Mouse (Mus musculus) MEL (cell line): ENCODE results near the gene Coq10a. TPM values are rescaled to one million over a fixed set of nuclear protein-coding genes. Genes with fewer than 3 reads are reported as not detected.

ENCODE experiments used
- DNase-seq: peaks from one replicate; pipeline ENCODE4 v3.0.0; 2011; ENCODE audit warnings: low read depth, low spot score
- H3K27ac ChIP-seq: 2 replicates; pipeline ENCODE4 v1.5.1; 2012; ENCODE audit warnings: low read depth, mild to moderate bottlenecking, control low read depth, low read length, moderate library complexity; ENCODE audit not compliant: control insufficient read depth
- H3K27me3 ChIP-seq, 2 experiments: fragments of 150-350 bp in 1 of 2; sonication (generic) in 1 of 2; 2 replicates each; pipeline ENCODE4 v1.6.1; 2012; ENCODE audit warnings: low read length in 2 of 2, mild to moderate bottlenecking in 2 of 2, improper control_type of control experiment in 1 of 2, moderate library complexity in 1 of 2; ENCODE audit not compliant: insufficient read depth in 2 of 2, control insufficient read depth in 1 of 2
- H3K36me3 ChIP-seq, 2 experiments: 2 replicates each; pipeline ENCODE4 v1.6.1; 2012 to 2014; ENCODE audit warnings: low read length in 2 of 2, improper control_type of control experiment in 1 of 2, inconsistent platforms in 1 of 2, mild to moderate bottlenecking in 1 of 2; ENCODE audit not compliant: insufficient read depth in 2 of 2, control insufficient read depth in 1 of 2
- H3K4me1 ChIP-seq, 2 experiments: fragments of 150-350 bp in 1 of 2; sonication (generic) in 1 of 2; 2 replicates each; pipeline ENCODE4 v1.6.1; 2012; ENCODE audit warnings: low read length in 2 of 2, improper control_type of control experiment in 1 of 2, mild to moderate bottlenecking in 1 of 2; ENCODE audit not compliant: insufficient read depth in 2 of 2, control insufficient read depth in 1 of 2
- H3K4me3 ChIP-seq, 2 experiments: fragments of 150-350 bp in 1 of 2; sonication (generic) in 1 of 2; 2 replicates each; pipeline ENCODE4 v1.5.1; 2012; ENCODE audit warnings: low read depth in 2 of 2, low read length in 2 of 2, mild to moderate bottlenecking in 2 of 2, moderate library complexity in 2 of 2, control low read depth in 1 of 2, improper control_type of control experiment in 1 of 2; ENCODE audit not compliant: control insufficient read depth in 1 of 2, insufficient read depth in 1 of 2
- H3K79me2 ChIP-seq: 2 replicates; pipeline ENCODE4 v1.6.1; 2012; ENCODE audit warnings: mild to moderate bottlenecking, low read length, moderate library complexity; ENCODE audit not compliant: control insufficient read depth, poor library complexity, insufficient read depth
- H3K9ac ChIP-seq: 2 replicates; pipeline ENCODE4 v1.6.1; 2012; ENCODE audit warnings: low read depth, mild to moderate bottlenecking, control low read depth, low read length, moderate library complexity; ENCODE audit not compliant: control insufficient read depth, poor library complexity, severe bottlenecking
- H3K9me3 ChIP-seq: fragments of 150-350 bp; sonication (generic); replicated peaks from 2 replicates; pipeline ENCODE4 v1.6.1; 2012; ENCODE audit warnings: mild to moderate bottlenecking, low read length, improper control_type of control experiment, moderate library complexity; ENCODE audit not compliant: insufficient read depth
- BHLHE40 ChIP-seq: IDR thresholded peaks from 2 replicates; pipeline ENCODE4 v1.6.1; 2012; ENCODE audit warnings: low read depth, mild to moderate bottlenecking, inconsistent platforms, low read length, improper control_type of control experiment, borderline replicate concordance
- CHD1 ChIP-seq: IDR thresholded peaks from 2 replicates; pipeline ENCODE4 v1.6.1; 2012; ENCODE audit warnings: low read depth, mild to moderate bottlenecking, inconsistent platforms, low read length, improper control_type of control experiment
- CTCF ChIP-seq, 3 experiments: IDR thresholded peaks in 2 of 3; conservative IDR thresholded peaks in 1 of 3; 2 replicates each; pipeline ENCODE4 v1.5.1; 2011 to 2012; ENCODE audit warnings: low read length in 3 of 3, low read depth in 2 of 3, mild to moderate bottlenecking in 2 of 3, improper control_type of control experiment in 1 of 3, inconsistent platforms in 1 of 3, mixed read lengths in 1 of 3, moderate library complexity in 1 of 3; ENCODE audit not compliant: control insufficient read depth in 1 of 3, insufficient read depth in 1 of 3, poor library complexity in 1 of 3, severe bottlenecking in 1 of 3
- E2F4 ChIP-seq: IDR thresholded peaks from 2 replicates; pipeline ENCODE4 v1.6.1; 2011; ENCODE audit warnings: low read depth, low read length, improper control_type of control experiment, borderline replicate concordance
- EP300 ChIP-seq, 2 experiments: IDR thresholded peaks; 2 replicates each; pipeline ENCODE4 v1.6.1; 2011; ENCODE audit warnings: improper control_type of control experiment in 2 of 2, low read length in 2 of 2, low read depth in 1 of 2, mild to moderate bottlenecking in 1 of 2
- GATA1 ChIP-seq: IDR thresholded peaks from 2 replicates; pipeline ENCODE4 v1.6.1; 2011; ENCODE audit warnings: low read depth, low read length, improper control_type of control experiment
- MAFK ChIP-seq: IDR thresholded peaks from 2 replicates; pipeline ENCODE4 v1.6.1; 2011; ENCODE audit warnings: low read depth, mild to moderate bottlenecking, low read length, improper control_type of control experiment, borderline replicate concordance
- MAX ChIP-seq: IDR thresholded peaks from 2 replicates; pipeline ENCODE4 v1.6.1; 2011; ENCODE audit warnings: low read length, improper control_type of control experiment
- MXI1 ChIP-seq: IDR thresholded peaks from 2 replicates; pipeline ENCODE4 v1.6.1; 2011; ENCODE audit warnings: mild to moderate bottlenecking, low read depth, low read length, improper control_type of control experiment
- MYC ChIP-seq: IDR thresholded peaks from 2 replicates; pipeline ENCODE4 v1.6.1; 2011; ENCODE audit warnings: low read depth, mild to moderate bottlenecking, low read length, improper control_type of control experiment, moderate library complexity
- RCOR1 ChIP-seq: IDR thresholded peaks from 2 replicates; pipeline ENCODE4 v1.6.1; 2012; ENCODE audit warnings: low read depth, mild to moderate bottlenecking, inconsistent platforms, low read length, improper control_type of control experiment
- SIN3A ChIP-seq: IDR thresholded peaks from 2 replicates; pipeline ENCODE4 v1.6.1; 2012; ENCODE audit warnings: low read length, improper control_type of control experiment, inconsistent platforms
- SMC3 ChIP-seq: IDR thresholded peaks from 2 replicates; pipeline ENCODE4 v1.6.1; 2011; ENCODE audit warnings: low read depth, low read length, improper control_type of control experiment
- TBP ChIP-seq: IDR thresholded peaks from 2 replicates; pipeline ENCODE4 v1.8.0; 2011; ENCODE audit warnings: low read depth, low read length, improper control_type of control experiment
- TCF12 ChIP-seq: IDR thresholded peaks from 2 replicates; pipeline ENCODE4 v1.6.1; 2014; ENCODE audit warnings: low read depth, mild to moderate bottlenecking, inconsistent platforms, low read length, improper control_type of control experiment, moderate library complexity
- USF1 ChIP-seq: IDR thresholded peaks from 2 replicates; pipeline ENCODE4 v1.6.1; 2014; ENCODE audit warnings: low read depth, mild to moderate bottlenecking, inconsistent platforms, low read length, improper control_type of control experiment, moderate library complexity
- ZKSCAN1 ChIP-seq: IDR thresholded peaks from 2 replicates; pipeline ENCODE4 v1.6.1; 2012; ENCODE audit warnings: low read depth, mild to moderate bottlenecking, inconsistent platforms, low read length, improper control_type of control experiment, moderate library complexity
- ZNF384 ChIP-seq: IDR thresholded peaks from 2 replicates; pipeline ENCODE4 v1.6.1; 2012; ENCODE audit warnings: low read depth, mild to moderate bottlenecking, inconsistent platforms, low read length, improper control_type of control experiment
- polyA plus RNA-seq, 2 experiments: library from polyadenylated mRNA; stranded (reverse) in 1 of 2; unstranded in 1 of 2; fragments of >175 nt in 1 of 2; fragments of >200 nt in 1 of 2; gene quantifications; 2 replicates each; pipeline versions ENCODE4 v1.2.1 to v1.2.4; 2012; ENCODE audit warnings: low replicate concordance in 2 of 2, low read depth in 1 of 2; ENCODE audit not compliant: insufficient read length in 2 of 2, insufficient read depth in 1 of 2, missing spikeins in 1 of 2
- total RNA-seq: library from RNA; depleted of rRNA; stranded (reverse); fragments of 300-350 nt; gene quantifications from 2 replicates; pipeline ENCODE4 v1.2.3, GENCODE M21; 2012

Gene Coq10a
- total and polyA plus RNA-seq, 3 experiments, result 7.7 to 14.1 TPM; not detected in 1

- TF ChIP-seq ZNF384 (no peak), TBP (peak; percentile 51; the same call in 1 of the 2 replicates), MAFK (no peak)
These were observed 24.1 kb downstream of the Coq10a start (continued) for GRCm38 (mm10) chr10:128344568-128345275.

GRCm38 (mm10) chr10:128343436-128343835, 25.4 kb downstream of the Coq10a start:
- peaks cover 32 to 44% of the 10 kb centered on the region in 2 experiments for H3K4me1 ChIP-seq
- H3K27ac ChIP-seq, result peak overlapping the region; percentile 50
- no peak for DNase-seq
- H3K27me3 ChIP-seq, result no peaks in the 10 kb centered on the region
- H3K79me2 ChIP-seq, result peaks cover 75% of the 10 kb centered on the region
- no peak overlapping the region for H3K4me3 ChIP-seq
- TF ChIP-seq TBP, result no peak
- TF ChIP-seq MAFK, result no peak
- TF ChIP-seq CHD1, result no peak
- TF ChIP-seq RCOR1, result no peak
- TF ChIP-seq TCF12, result no peak
- no peak for TF ChIP-seq ZKSCAN1
- no peak for TF ChIP-seq USF1
- TF ChIP-seq BHLHE40, result no peak
- no peak for TF ChIP-seq MXI1
- TF ChIP-seq MYC, result no peak
- H3K36me3 ChIP-seq, result peaks cover 21 to 66% of the 10 kb centered on the region in 2 experiments
- H3K9ac ChIP-seq, result peak overlapping the region; percentile 6; the same call in 1 of the 2 replicates
- H3K9me3 ChIP-seq, result no peaks in the 10 kb centered on the region

- Histone ChIP-seq H3K27ac (peak overlapping the region; percentile 55), H3K36me3 (peaks cover 8 to 66% of the 10 kb centered on the region in 2 experiments), H3K4me1 (peaks cover 34 to 43% of the 10 kb centered on the region in 2 experiments), H3K4me3 (no peak overlapping the region), H3K9me3 (no peaks in the 10 kb centered on the region), H3K79me2 (peaks cover 60% of the 10 kb centered on the region), H3K27me3 (no peaks in the 10 kb centered on the region), H3K9ac (no peak overlapping the region)
- DNase-seq, result peak; percentile 79
- TF ChIP-seq SMC3 (peak; percentile 44), CTCF (IDR thresholded peaks at IDR 0.05 in 2 of 3, conservative IDR thresholded peaks at IDR 0.05 in 1 of 3; ENCODE audit: control insufficient read depth in 1 of 3, insufficient read depth in 1 of 3, low read depth in 2 of 3, low read length in 3 of 3, poor library complexity in 1 of 3, severe bottlenecking in 1 of 3) (peak; percentile 41 to 60 (median 44)), ZNF384 (peak; percentile 66; the same call in 1 of the 2 replicates), E2F4 (no peak), SIN3A (0 out of 2 replicates have a peak, but pooled peaks have one; percentile 55), MAX (no peak), GATA1 (peak; percentile 61; the same call in 1 of the 2 replicates), EP300 (IDR thresholded peaks at IDR 0.05; ENCODE audit: low read depth in 1 of 2, low read length in 2 of 2) (peak; percentile 6 to 23; a peak in 1 of 4 replicates)
These were observed 28.5 kb downstream of the Coq10a start for GRCm38 (mm10) chr10:128340257-128340656.
